Mouse (Mus musculus): ENCODE results near the gene Ksr2.

DNA sequence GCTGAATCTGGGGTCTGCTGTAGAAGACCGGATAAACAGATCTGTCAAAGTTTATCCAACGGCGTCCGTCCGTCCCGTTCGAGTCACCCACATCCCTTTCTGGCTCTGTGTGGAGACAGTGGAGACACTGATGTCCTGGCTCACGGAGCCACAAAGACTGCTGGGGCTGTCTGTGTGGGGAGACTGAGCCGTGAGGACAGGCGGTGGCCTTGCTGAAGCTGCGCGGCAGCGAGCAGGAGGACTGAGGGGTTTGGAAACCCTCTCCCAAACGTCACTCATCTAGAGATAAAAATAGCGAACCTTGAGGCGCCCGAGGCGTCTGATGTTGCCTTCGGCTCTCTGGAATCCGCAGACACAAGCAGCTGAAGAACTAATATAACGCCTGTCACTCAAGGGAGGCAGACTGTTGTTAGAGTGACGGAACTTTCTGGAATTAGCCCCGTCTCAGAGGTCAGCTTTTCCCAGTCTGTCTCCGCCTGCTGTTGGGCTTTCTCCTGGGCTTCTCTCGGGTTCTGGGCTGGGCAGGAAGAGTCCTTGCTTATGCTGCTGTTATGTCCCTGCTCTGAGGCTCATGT, 133.0 kb downstream of the Ksr2 start:
- TF ChIP-seq CTCF (IDR thresholded peaks at IDR 0.05; ENCODE audit: extremely low read depth, insufficient read depth, low read length): no peak
- no peak for TF ChIP-seq POLR2A (IDR thresholded peaks at IDR 0.05; ENCODE audit: extremely low read depth, insufficient read depth, low read length)
